Mouse (Mus musculus): ENCODE results near the gene Cyp2c67. TPM values are rescaled to one million over a fixed set of nuclear protein-coding genes. Genes with fewer than 3 reads are reported as not detected.
"Not testable (repeated sequence)": the region's sequence is repeated elsewhere in the genome, so short reads cannot be mapped to it uniquely, and the experiment has no call there.

The Cyp2c67 gene
- total RNA-seq (2022) = under 1 TPM in 1 of 4 experiments, not detected in 3; 0.17 TPM

- DNase-seq = no peak
These were observed at the start of gene Cyp2c67 for GRCm38 (mm10) chr19:39648938-39649337. Gene Cyp2c67 (minus strand): TSS chr19:39649051.

- DNase-seq = not testable (repeated sequence)
These were observed 16.8 kb upstream of the Cyp2c67 start for GRCm38 (mm10) chr19:39665650-39666049.

DNA sequence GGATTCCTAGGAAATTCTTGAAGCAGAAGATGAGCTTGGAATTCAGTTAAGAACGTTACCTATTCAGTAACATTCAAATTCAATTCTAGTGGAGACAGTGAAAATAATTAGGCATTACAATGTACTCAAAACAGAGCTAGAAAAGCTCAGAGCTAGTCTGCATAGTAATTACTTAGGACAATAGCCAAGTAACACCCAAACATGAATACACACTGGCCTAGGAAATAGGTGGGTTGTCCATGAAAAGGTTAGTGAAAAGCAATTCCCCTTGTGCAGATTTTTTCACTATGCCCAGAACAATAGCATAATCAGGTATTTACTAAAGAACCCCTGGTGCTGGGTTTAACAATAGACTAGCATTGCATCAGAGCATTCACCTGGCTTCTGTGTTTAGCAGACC is 3.5 kb upstream of the Cyp2c67 start:
- no peak for DNase-seq

- no peak for DNase-seq
These were observed 1.3 kb downstream of the Cyp2c67 start for GRCm38 (mm10) chr19:39647519-39647918.

DNA sequence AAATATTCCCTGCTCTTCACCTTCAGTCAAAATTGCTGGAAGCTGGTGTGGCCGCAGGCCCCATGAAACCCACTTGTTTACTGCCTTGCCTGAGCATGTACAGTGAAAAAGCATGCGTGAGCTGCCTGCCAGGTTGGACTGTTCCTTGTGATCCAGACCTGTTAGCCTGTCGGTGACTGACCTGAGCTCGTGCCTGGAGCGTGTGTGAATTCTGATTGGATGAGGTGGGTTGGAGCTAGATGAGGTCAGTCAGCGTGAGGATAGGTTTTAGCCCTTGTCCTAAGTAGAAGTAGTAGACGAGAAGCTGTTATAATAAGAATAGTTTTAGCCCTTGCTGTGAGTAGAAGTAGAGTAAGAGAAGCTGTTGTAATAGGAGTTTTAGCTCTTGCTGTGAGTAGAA is 4.3 kb downstream of the Cyp2c67 start:
- DNase-seq = not testable (repeated sequence)

Other genes starting within 250 kb of the Cyp2c67 start
- gene Cyp2c38, start 186.0 kb downstream of the Cyp2c67 start, total RNA-seq (2022) = not detected
- gene Cyp2c39, start 138.2 kb downstream of the Cyp2c67 start, total RNA-seq (2022) = not detected
- gene Cyp2c68, start 92.0 kb upstream of the Cyp2c67 start, total RNA-seq (2022) = under 1 TPM in 1 of 4 experiments, not detected in 3; 0.27 TPM
- not detected for gene Cyp2c40, start 163.8 kb upstream of the Cyp2c67 start, total RNA-seq (2022)
- gene Cyp2c69, start 237.7 kb upstream of the Cyp2c67 start, total RNA-seq (2022) = under 1 TPM in 1 of 4 experiments, not detected in 3; 0.44 TPM

All from adrenal gland, adult 8-10 months (tissue).